Mouse (Mus musculus): Measurements from ENCODE around the gene Zfp687. TPM values are rescaled to one million over a fixed set of nuclear protein-coding genes. Genes with fewer than 3 reads are reported as not detected.

Gene Zfp687
- polyA plus RNA-seq, 1 experiment from 2014 or later: 18.7 TPM

GRCm38 (mm10) chr3:95012982-95013381, 2.3 kb downstream of the Zfp687 start:
- peaks cover 27% of the 10 kb centered on the region for H3K36me3 ChIP-seq (ENCODE audit: control insufficient read depth, insufficient read depth, low read length)
- ATAC-seq: no peak
- H3K27ac ChIP-seq (ENCODE audit: low read length): no peak overlapping the region
- 87% methylated on average over 3 of the region's 3 CpGs for WGBS
- H3K4me2 ChIP-seq (ENCODE audit: low read length): peak overlapping the region; percentile 69; the same call in 1 of the 2 replicates
- H3K9ac ChIP-seq (ENCODE audit: low read depth, low read length): no peak overlapping the region
- no peaks in the 10 kb centered on the region for H3K27me3 ChIP-seq (ENCODE audit: control insufficient read depth, insufficient read depth, low read depth, low read length)
- H3K9me3 ChIP-seq (replicated peaks; ENCODE audit: control insufficient read depth, low read length, poor library complexity, severe bottlenecking): no peaks in the 10 kb centered on the region
- no peak overlapping the region for H3K4me3 ChIP-seq (ENCODE audit: low read depth, low read length)
- H3K4me1 ChIP-seq (ENCODE audit: control insufficient read depth, insufficient read depth, low read length): peaks cover 21% of the 10 kb centered on the region

DNA sequence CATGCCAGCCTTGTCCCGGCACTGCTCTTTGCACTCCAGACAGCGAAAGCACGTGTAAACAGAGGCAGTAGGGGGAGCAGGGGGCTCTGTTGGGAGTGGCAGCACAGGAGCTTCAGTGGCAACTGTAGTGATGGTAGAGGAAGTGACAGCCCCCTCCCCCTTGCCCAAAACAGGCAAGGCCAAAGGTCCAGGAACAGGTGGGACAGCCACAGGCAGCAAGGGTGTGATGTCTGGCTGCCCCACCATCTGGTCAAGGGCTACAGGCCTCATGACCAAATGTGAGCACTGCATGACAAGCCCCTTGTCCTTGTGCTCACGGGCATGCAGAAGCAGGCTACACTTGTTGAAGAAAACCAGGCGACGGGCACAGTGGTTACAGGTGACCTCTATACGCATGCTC, 4.9 kb downstream of the Zfp687 start:
- Histone ChIP-seq H3K9me3 (replicated peaks; ENCODE audit: control insufficient read depth, low read length, poor library complexity, severe bottlenecking) (no peaks in the 10 kb centered on the region), H3K27me3 (ENCODE audit: control insufficient read depth, insufficient read depth, low read depth, low read length) (no peaks in the 10 kb centered on the region), H3K4me3 (ENCODE audit: low read depth, low read length) (no peak overlapping the region), H3K9ac (ENCODE audit: low read depth, low read length) (no peak overlapping the region), H3K36me3 (ENCODE audit: control insufficient read depth, insufficient read depth, low read length) (peaks cover 43% of the 10 kb centered on the region), H3K27ac (ENCODE audit: low read length) (no peak overlapping the region), H3K4me2 (ENCODE audit: low read length) (no peak overlapping the region), H3K4me1 (ENCODE audit: control insufficient read depth, insufficient read depth, low read length) (peaks cover 14% of the 10 kb centered on the region)
- no peak for ATAC-seq
- WGBS: 91% methylated on average over 7 of the region's 7 CpGs

GRCm38 (mm10) chr3:95007706-95008105, 7.5 kb downstream of the Zfp687 start:
- 91% methylated on average over 9 of the region's 9 CpGs for WGBS
- H3K9ac ChIP-seq (ENCODE audit: low read depth, low read length): no peak overlapping the region
- H3K27ac ChIP-seq (ENCODE audit: low read length): no peak overlapping the region
- no peak overlapping the region for H3K4me2 ChIP-seq (ENCODE audit: low read length)
- no peaks in the 10 kb centered on the region for H3K4me1 ChIP-seq (ENCODE audit: control insufficient read depth, insufficient read depth, low read length)
- H3K36me3 ChIP-seq (ENCODE audit: control insufficient read depth, insufficient read depth, low read length): peaks cover 52% of the 10 kb centered on the region
- H3K4me3 ChIP-seq (ENCODE audit: low read depth, low read length): no peak overlapping the region
- H3K27me3 ChIP-seq (ENCODE audit: control insufficient read depth, insufficient read depth, low read depth, low read length): no peaks in the 10 kb centered on the region
- H3K9me3 ChIP-seq (replicated peaks; ENCODE audit: control insufficient read depth, low read length, poor library complexity, severe bottlenecking): no peaks in the 10 kb centered on the region
- no peak for ATAC-seq

- H3K9me3 ChIP-seq (replicated peaks; ENCODE audit: control insufficient read depth, low read length, poor library complexity, severe bottlenecking): no peaks in the 10 kb centered on the region
- H3K4me2 ChIP-seq (ENCODE audit: low read length): no peak overlapping the region
- no peak overlapping the region for H3K4me3 ChIP-seq (ENCODE audit: low read depth, low read length)
- H3K27me3 ChIP-seq (ENCODE audit: control insufficient read depth, insufficient read depth, low read depth, low read length): no peaks in the 10 kb centered on the region
- no peak overlapping the region for H3K27ac ChIP-seq (ENCODE audit: low read length)
- no peaks in the 10 kb centered on the region for H3K4me1 ChIP-seq (ENCODE audit: control insufficient read depth, insufficient read depth, low read length)
- peaks cover 38% of the 10 kb centered on the region for H3K36me3 ChIP-seq (ENCODE audit: control insufficient read depth, insufficient read depth, low read length)
- WGBS: 88% methylated on average over 3 of the region's 3 CpGs
- no peak overlapping the region for H3K9ac ChIP-seq (ENCODE audit: low read depth, low read length)
- ATAC-seq: no peak
Observed at GRCm38 (mm10) chr3:95005651-95006050, 9.6 kb downstream of the Zfp687 start.

DNA sequence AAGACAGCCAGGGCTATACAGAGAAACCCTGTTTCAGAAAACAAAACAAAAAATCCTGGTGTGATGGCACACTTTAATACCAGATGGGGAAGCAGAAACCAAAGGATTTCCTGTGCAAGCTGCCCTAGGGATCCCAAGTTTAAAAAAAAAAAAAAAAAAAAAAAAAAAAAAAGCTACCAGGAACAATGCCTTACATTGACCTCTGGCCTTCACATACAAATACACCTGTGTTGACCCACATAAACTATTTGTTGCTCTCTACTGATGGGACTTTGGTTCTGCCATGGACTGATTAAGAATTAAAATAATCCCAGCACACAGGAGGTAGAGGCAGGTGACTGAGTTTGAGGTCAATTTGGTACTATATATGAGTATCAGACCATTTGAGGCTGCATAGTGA, 12.0 kb downstream of the Zfp687 start:
- no peak overlapping the region for H3K27ac ChIP-seq (ENCODE audit: low read length)
- ATAC-seq: no peak
- H3K36me3 ChIP-seq (ENCODE audit: control insufficient read depth, insufficient read depth, low read length): peaks cover 37% of the 10 kb centered on the region
- no peaks in the 10 kb centered on the region for H3K4me1 ChIP-seq (ENCODE audit: control insufficient read depth, insufficient read depth, low read length)
- H3K4me3 ChIP-seq (ENCODE audit: low read depth, low read length): no peak overlapping the region
- H3K27me3 ChIP-seq (ENCODE audit: control insufficient read depth, insufficient read depth, low read depth, low read length): no peaks in the 10 kb centered on the region
- no peaks in the 10 kb centered on the region for H3K9me3 ChIP-seq (replicated peaks; ENCODE audit: control insufficient read depth, low read length, poor library complexity, severe bottlenecking)
- H3K9ac ChIP-seq (ENCODE audit: low read depth, low read length): no peak overlapping the region
- no peak overlapping the region for H3K4me2 ChIP-seq (ENCODE audit: low read length)

DNA sequence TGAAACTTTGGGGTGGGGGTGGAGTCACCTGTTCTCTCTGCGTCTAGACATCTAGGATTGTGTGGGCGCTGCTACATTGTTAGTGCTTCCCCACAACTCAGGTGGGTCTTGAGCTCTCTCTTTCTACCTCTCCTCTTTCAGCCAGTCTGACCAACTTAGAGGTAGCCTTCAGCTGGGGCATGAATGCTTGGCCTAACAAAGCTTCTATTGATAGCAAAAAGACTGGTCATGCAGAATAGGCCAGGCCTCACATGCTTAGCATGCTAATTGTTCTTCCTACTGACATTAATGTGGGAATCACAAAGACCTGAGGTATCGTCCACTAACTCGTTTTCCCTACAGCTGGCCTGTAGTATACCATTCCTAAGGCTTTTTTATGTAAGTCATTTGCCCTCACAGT, 12.7 kb downstream of the Zfp687 start:
- Histone ChIP-seq H3K27ac (ENCODE audit: low read length) (no peak overlapping the region), H3K4me3 (ENCODE audit: low read depth, low read length) (no peak overlapping the region), H3K36me3 (ENCODE audit: control insufficient read depth, insufficient read depth, low read length) (peaks cover 30% of the 10 kb centered on the region), H3K4me2 (ENCODE audit: low read length) (no peak overlapping the region), H3K9me3 (replicated peaks; ENCODE audit: control insufficient read depth, low read length, poor library complexity, severe bottlenecking) (no peaks in the 10 kb centered on the region), H3K9ac (ENCODE audit: low read depth, low read length) (no peak overlapping the region), H3K27me3 (ENCODE audit: control insufficient read depth, insufficient read depth, low read depth, low read length) (no peaks in the 10 kb centered on the region), H3K4me1 (ENCODE audit: control insufficient read depth, insufficient read depth, low read length) (no peaks in the 10 kb centered on the region)
- WGBS: 51% methylated on average over 4 of the region's 4 CpGs
- ATAC-seq: 0 out of 2 replicates have a peak, but pooled peaks have one; percentile 47

DNA sequence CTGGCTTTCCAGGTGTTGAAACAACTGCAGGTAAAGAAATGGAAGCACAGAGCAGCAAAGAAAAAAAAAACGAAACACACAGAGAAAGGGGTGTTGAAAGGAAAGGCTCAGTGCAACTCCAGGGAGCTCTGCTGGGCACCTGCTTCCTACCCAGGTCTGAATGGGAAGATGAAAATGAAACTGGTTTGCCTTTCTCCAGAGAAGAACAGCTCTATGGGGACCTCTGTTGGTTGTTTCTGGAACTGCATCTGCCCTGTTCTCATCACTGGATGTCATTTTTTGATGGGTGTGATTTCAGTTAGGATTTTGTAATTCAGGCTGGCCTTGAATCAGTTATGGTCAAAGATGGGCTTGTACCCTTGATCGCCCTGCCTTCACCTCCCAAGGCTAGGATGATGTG, 18.3 kb downstream of the Zfp687 start:
- no peak for ATAC-seq
- no peaks in the 10 kb centered on the region for H3K4me1 ChIP-seq (ENCODE audit: control insufficient read depth, insufficient read depth, low read length)
- 32% methylated on average over 2 of the region's 2 CpGs for WGBS
- no peak overlapping the region for H3K4me2 ChIP-seq (ENCODE audit: low read length)
- no peak overlapping the region for H3K4me3 ChIP-seq (ENCODE audit: low read depth, low read length)
- no peak overlapping the region; the same call in 1 of the 2 replicates for H3K27ac ChIP-seq (ENCODE audit: low read length)
- H3K9me3 ChIP-seq (replicated peaks; ENCODE audit: control insufficient read depth, low read length, poor library complexity, severe bottlenecking): no peaks in the 10 kb centered on the region
- H3K9ac ChIP-seq (ENCODE audit: low read depth, low read length): no peak overlapping the region
- no peaks in the 10 kb centered on the region for H3K27me3 ChIP-seq (ENCODE audit: control insufficient read depth, insufficient read depth, low read depth, low read length)
- peaks cover 23% of the 10 kb centered on the region for H3K36me3 ChIP-seq (ENCODE audit: control insufficient read depth, insufficient read depth, low read length)

DNA sequence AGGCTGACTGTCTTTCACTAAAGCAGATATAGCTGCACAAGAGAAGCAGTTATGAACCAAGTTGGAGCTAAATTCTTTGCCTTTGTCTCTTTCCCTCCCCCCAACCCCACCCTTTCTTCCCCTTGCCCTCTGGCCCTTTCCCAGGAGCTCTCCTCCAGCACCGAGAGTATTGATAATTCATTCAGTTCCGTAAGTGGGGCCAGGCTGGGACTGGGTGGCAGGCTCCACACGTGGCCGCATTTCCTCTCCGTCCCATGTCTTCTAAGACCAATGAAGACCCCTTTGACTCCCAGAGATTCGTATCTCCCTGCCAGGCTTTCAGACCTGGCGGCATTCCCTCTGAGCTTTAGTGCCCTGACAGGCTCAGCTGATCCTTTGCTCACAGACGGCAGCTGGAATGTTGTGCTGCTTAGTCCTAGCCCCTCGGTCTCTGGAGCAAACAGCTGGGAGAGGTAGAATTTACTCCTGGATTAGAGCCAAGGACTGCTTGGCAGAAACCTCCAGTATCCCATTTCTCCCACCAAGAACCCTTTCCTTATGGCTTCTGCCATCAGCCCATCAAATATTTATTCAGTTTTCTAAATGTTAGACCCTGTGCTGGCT, 26.0 kb downstream of the Zfp687 start:
- 55% methylated on average over 9 of the region's 9 CpGs for WGBS
- no peaks in the 10 kb centered on the region for H3K4me1 ChIP-seq (ENCODE audit: control insufficient read depth, insufficient read depth, low read length)
- no peaks in the 10 kb centered on the region for H3K9me3 ChIP-seq (replicated peaks; ENCODE audit: control insufficient read depth, low read length, poor library complexity, severe bottlenecking)
- no peak overlapping the region for H3K4me3 ChIP-seq (ENCODE audit: low read depth, low read length)
- no peak overlapping the region for H3K9ac ChIP-seq (ENCODE audit: low read depth, low read length)
- no peaks in the 10 kb centered on the region for H3K27me3 ChIP-seq (ENCODE audit: control insufficient read depth, insufficient read depth, low read depth, low read length)
- no peak overlapping the region for H3K4me2 ChIP-seq (ENCODE audit: low read length)
- H3K36me3 ChIP-seq (ENCODE audit: control insufficient read depth, insufficient read depth, low read length): peaks cover 13% of the 10 kb centered on the region
- H3K27ac ChIP-seq (ENCODE audit: low read length): no peak overlapping the region
- ATAC-seq: no peak

DNA sequence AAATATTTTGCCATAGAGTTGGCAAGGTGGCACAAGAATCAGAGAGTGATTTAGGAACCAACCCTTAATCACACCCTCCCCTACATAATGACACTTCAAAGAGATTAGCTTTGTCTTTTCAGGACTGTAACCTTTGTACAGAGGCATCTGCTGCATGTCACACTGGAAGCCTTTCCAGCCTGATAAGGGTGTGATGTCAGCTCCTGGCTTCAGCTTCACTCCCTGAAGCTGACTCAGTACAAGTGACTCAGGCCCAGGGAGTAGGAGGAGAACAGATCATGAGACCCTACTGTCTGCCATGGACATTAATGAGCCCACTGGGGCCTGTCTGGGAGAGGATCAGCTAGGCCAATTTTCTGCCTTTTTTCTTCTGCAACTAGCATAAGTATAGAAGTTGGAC, 27.7 kb downstream of the Zfp687 start:
- no peak overlapping the region for H3K9ac ChIP-seq (ENCODE audit: low read depth, low read length)
- no peak overlapping the region for H3K4me2 ChIP-seq (ENCODE audit: low read length)
- no peaks in the 10 kb centered on the region for H3K27me3 ChIP-seq (ENCODE audit: control insufficient read depth, insufficient read depth, low read depth, low read length)
- no peaks in the 10 kb centered on the region for H3K9me3 ChIP-seq (replicated peaks; ENCODE audit: control insufficient read depth, low read length, poor library complexity, severe bottlenecking)
- ATAC-seq: no peak
- H3K4me1 ChIP-seq (ENCODE audit: control insufficient read depth, insufficient read depth, low read length): no peaks in the 10 kb centered on the region
- H3K27ac ChIP-seq (ENCODE audit: low read length): no peak overlapping the region
- peaks cover 7% of the 10 kb centered on the region for H3K36me3 ChIP-seq (ENCODE audit: control insufficient read depth, insufficient read depth, low read length)
- H3K4me3 ChIP-seq (ENCODE audit: low read depth, low read length): no peak overlapping the region

Measured in midbrain, embryonic 16.5 days (tissue).